Mouse (Mus musculus): ENCODE data around the gene Ascc1.

DNA sequence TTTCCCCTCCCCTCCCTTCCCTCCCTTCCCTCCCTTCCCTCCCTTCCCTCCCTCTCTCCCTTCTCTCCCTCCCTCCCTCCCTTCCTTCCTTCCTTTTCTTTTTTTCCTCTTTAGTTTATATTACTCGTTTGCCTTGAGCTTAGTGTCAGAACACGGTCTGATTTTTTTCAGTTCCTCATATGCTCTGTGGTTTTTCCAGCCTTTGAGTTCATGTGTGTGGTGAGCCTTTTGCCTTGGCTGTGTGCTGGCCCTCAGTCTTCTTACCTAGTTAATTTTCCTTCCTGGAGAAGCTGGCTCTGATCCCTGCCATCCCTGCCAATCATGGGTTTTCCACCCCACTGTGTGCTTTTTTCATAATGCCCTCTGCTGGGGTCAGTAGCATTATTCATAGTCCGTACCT lies 6.5 kb downstream of the Ascc1 start:
- TF ChIP-seq CTCF (IDR thresholded peaks at IDR 0.05; ENCODE audit: low read depth) (no peak), EP300 (IDR thresholded peaks at IDR 0.05; ENCODE audit: low read depth) (no peak)

Data from liver, postnatal 0 days (tissue).